Mouse (Mus musculus): Measurements from ENCODE around the gene Pin1.
A peak's percentile ranks its signal among the peaks of the same experiment; 100 is the strongest.
"Not testable (repeated sequence)": the region's sequence is repeated elsewhere in the genome, so short reads cannot be mapped to it uniquely, and the experiment has no call there.

Pin1 gene

GRCm38 (mm10) chr9:20651602-20652259 lies at the start of gene Pin1:
TSS of gene Pin1 (plus strand) at chr9:20652095.
- peak; percentile 97 for DNase-seq (ENCODE audit: extremely low spot score)

GRCm38 (mm10) chr9:20606269-20606668 lies 45.6 kb upstream of the Pin1 start:
- no peak for DNase-seq (ENCODE audit: extremely low spot score)

- DNase-seq (ENCODE audit: extremely low spot score): peak; percentile 91
These were observed 44.6 kb upstream of the Pin1 start for GRCm38 (mm10) chr9:20607100-20607974.

GRCm38 (mm10) chr9:20609831-20610464 lies 41.9 kb upstream of the Pin1 start:
- DNase-seq (ENCODE audit: extremely low spot score): no peak

- DNase-seq (ENCODE audit: extremely low spot score): no peak
These were observed 39.9 kb upstream of the Pin1 start for GRCm38 (mm10) chr9:20611976-20612375.

GRCm38 (mm10) chr9:20616685-20617084 lies 35.2 kb upstream of the Pin1 start:
- DNase-seq (ENCODE audit: extremely low spot score): no peak

GRCm38 (mm10) chr9:20631332-20631731 lies 20.6 kb upstream of the Pin1 start:
- no peak for DNase-seq (ENCODE audit: extremely low spot score)

GRCm38 (mm10) chr9:20635676-20636075 lies 16.2 kb upstream of the Pin1 start:
- DNase-seq (ENCODE audit: extremely low spot score): not testable (repeated sequence)

- no peak for DNase-seq (ENCODE audit: extremely low spot score)
These were observed 15.6 kb upstream of the Pin1 start for GRCm38 (mm10) chr9:20636256-20636655.

GRCm38 (mm10) chr9:20636790-20637189 lies 15.1 kb upstream of the Pin1 start:
- DNase-seq (ENCODE audit: extremely low spot score): no peak

GRCm38 (mm10) chr9:20638552-20638951 lies 13.3 kb upstream of the Pin1 start:
- no peak for DNase-seq (ENCODE audit: extremely low spot score)

- DNase-seq (ENCODE audit: extremely low spot score): no peak
These were observed 12.4 kb upstream of the Pin1 start for GRCm38 (mm10) chr9:20639486-20639885.

- no peak for DNase-seq (ENCODE audit: extremely low spot score)
These were observed 10.4 kb upstream of the Pin1 start for GRCm38 (mm10) chr9:20641501-20641900.

GRCm38 (mm10) chr9:20642101-20642895 lies 9.6 kb upstream of the Pin1 start, which contains the start of gene Ubl5:
TSS of gene Ubl5 (plus strand) at chr9:20642878.
- DNase-seq (ENCODE audit: extremely low spot score): peak; percentile 96

GRCm38 (mm10) chr9:20642896-20643466 lies 8.9 kb upstream of the Pin1 start:
- peak; percentile 85 for DNase-seq (ENCODE audit: extremely low spot score)

- no peak for DNase-seq (ENCODE audit: extremely low spot score)
These were observed 8.1 kb upstream of the Pin1 start for GRCm38 (mm10) chr9:20643781-20644180.

GRCm38 (mm10) chr9:20644360-20645081 lies 7.4 kb upstream of the Pin1 start, which contains the start of gene Fbxl12:
TSS of gene Fbxl12 (minus strand) at chr9:20644767.
- peak; percentile 78 for DNase-seq (ENCODE audit: extremely low spot score)

- DNase-seq (ENCODE audit: extremely low spot score): no peak
These were observed 6.8 kb upstream of the Pin1 start for GRCm38 (mm10) chr9:20645121-20645520.

GRCm38 (mm10) chr9:20652260-20652658 lies 364 bp downstream of the Pin1 start:
- DNase-seq (ENCODE audit: extremely low spot score): no peak

GRCm38 (mm10) chr9:20653859-20654258 lies 2.0 kb downstream of the Pin1 start:
- no peak for DNase-seq (ENCODE audit: extremely low spot score)

- DNase-seq (ENCODE audit: extremely low spot score): no peak
These were observed 5.7 kb downstream of the Pin1 start for GRCm38 (mm10) chr9:20657546-20657945.

All from embryo, embryonic 9.5 days (tissue).